Mouse (Mus musculus): ENCODE results near the gene Sart1.

DNA sequence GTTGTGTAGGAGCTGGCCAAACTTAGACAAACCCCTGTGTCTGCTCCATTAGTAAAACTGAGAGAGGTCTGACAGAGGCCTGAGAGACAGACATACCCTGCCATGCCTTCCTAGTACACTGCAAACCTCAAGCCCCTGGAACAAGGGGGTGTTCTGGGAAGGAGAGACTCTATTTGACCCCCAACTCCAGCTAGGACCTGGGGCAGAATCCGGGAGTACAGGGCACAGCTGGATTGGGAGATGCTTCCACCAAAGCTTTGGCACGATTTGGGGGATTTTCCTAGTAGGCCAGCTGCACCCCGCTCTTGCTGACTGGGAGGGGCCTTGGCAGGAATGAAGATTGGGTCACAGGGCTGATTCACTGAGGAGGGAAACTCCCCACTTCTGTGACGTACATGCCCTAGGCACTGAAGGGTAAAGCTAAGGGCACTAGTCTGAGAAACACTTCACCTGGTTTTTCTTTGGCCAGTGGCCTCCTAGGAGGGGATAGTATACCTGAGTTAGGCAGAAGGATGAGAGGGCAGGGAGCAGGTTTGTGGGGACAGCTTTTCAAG lies 43.5 kb upstream of the Sart1 start:
- TF ChIP-seq ZC3H11A (IDR thresholded peaks at IDR 0.05; ENCODE audit: borderline replicate concordance, low read depth, low read length): no peak
- TF ChIP-seq MAFK (IDR thresholded peaks at IDR 0.05; ENCODE audit: insufficient read depth, low read depth, low read length): no peak
- TF ChIP-seq HCFC1 (IDR thresholded peaks at IDR 0.05; ENCODE audit: borderline replicate concordance, insufficient read depth, low read length): no peak
- no peak for TF ChIP-seq CHD2 (IDR thresholded peaks at IDR 0.05; ENCODE audit: low read depth, low read length)
- no peak for TF ChIP-seq ZNF384 (IDR thresholded peaks at IDR 0.05; ENCODE audit: low read depth, low read length)

All from ES-E14 (cell line).